Mouse (Mus musculus) intestine, postnatal 0 days (tissue): Measurements from ENCODE around the gene Pde2a. TPM values are rescaled to one million over a fixed set of nuclear protein-coding genes. Genes with fewer than 3 reads are reported as not detected.

Experiments
- ATAC-seq: fragments of 200-750 bp; cut with Nextera tagmentation; 2 replicates; pipeline ENCODE4 v1.8.0; 2017; ENCODE audit warnings: mild to moderate bottlenecking, moderate TSS enrichment, moderate library complexity
- H3K27ac ChIP-seq: fragments of 300-500 bp; sonication (generic); 2 replicates; pipeline ENCODE4 v1.5.1; 2014; ENCODE audit warnings: mild to moderate bottlenecking, low read depth, low read length, moderate library complexity
- H3K27me3 ChIP-seq: fragments of 300-500 bp; sonication (generic); replicated peaks from 2 replicates; pipeline ENCODE4 v1.6.1; 2014; ENCODE audit warnings: low read length, mixed read lengths; ENCODE audit not compliant: control insufficient read depth, insufficient read depth
- H3K36me3 ChIP-seq: fragments of 300-500 bp; sonication (generic); 2 replicates; pipeline ENCODE4 v1.6.1; 2014; ENCODE audit warnings: mild to moderate bottlenecking, moderate library complexity; ENCODE audit not compliant: control insufficient read depth, insufficient read depth
- H3K4me1 ChIP-seq: fragments of 300-500 bp; sonication (generic); replicated peaks from 2 replicates; pipeline ENCODE4 v1.6.1; 2014; ENCODE audit warnings: antibody characterized with exemption, low read length, mixed read lengths; ENCODE audit not compliant: control insufficient read depth, insufficient read depth
- H3K4me2 ChIP-seq: fragments of 300-500 bp; sonication (generic); replicated peaks from 2 replicates; pipeline ENCODE4 v1.6.1; 2014; ENCODE audit warnings: low read depth, mild to moderate bottlenecking, moderate library complexity
- H3K4me3 ChIP-seq: fragments of 300-500 bp; sonication (generic); 2 replicates; pipeline ENCODE4 v1.5.1; 2014; ENCODE audit warnings: low read depth, low read length
- H3K9ac ChIP-seq: fragments of 300-500 bp; sonication (generic); 2 replicates; pipeline ENCODE4 v1.6.1; 2014; ENCODE audit warnings: mild to moderate bottlenecking, low read depth, low read length
- H3K9me3 ChIP-seq: fragments of 300-500 bp; sonication (generic); 2 replicates; pipeline ENCODE4 v1.6.1; 2016; ENCODE audit warnings: mixed run types; ENCODE audit not compliant: control insufficient read depth
- CTCF ChIP-seq: sonication (generic); IDR thresholded peaks from 2 replicates; pipeline ENCODE4 v1.5.1; 2016; ENCODE audit warnings: low read depth, mild to moderate bottlenecking, control low read depth, antibody characterized with exemption, moderate library complexity
- WGBS: fragments of 180-500 bp; shearing (Covaris S2); extraction: QIAGEN DNeasy Blood & Tissue Kit; methylation state at CpG from one replicate; pipeline ENCODE4 v1.1.7; 2014; 5-methylcytosine and 5-hydroxymethylcytosine counted together
- polyA plus RNA-seq: library from polyadenylated mRNA; unstranded; fragments of >200 nt; fragmentation: Nextera tagmentation; extraction: Ambion mirVana; gene quantifications from 2 replicates; pipeline ENCODE4 v1.2.1, GENCODE M21; 2015

Gene Pde2a
- polyA plus RNA-seq, 1 experiment from 2014 or later: 11.1 TPM

DNA sequence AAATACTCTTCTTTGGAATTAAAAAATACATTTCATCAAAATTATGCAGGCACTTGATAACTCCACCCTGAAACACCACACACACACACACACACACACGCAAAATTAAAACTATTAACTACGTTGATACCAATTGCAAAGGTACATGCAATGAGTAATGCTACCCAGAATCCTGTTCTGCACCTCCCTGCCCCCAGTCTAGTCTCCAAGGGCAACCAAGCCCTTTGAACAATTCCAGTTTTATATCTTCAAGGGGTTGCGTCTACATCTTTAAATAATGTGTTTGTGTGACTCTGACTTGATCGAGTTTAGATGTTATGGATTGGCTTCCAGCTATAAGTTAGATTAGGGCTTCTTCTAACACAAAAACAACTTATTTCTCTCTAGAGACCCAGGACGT lies 114.0 kb downstream of the Pde2a start:
- ATAC-seq: no peak
- no peak overlapping the region for H3K27ac ChIP-seq
- no peaks in the 10 kb centered on the region for H3K4me1 ChIP-seq
- no peaks in the 10 kb centered on the region for H3K27me3 ChIP-seq
- WGBS: 63% methylated on average over 5 of the region's 5 CpGs
- no peak overlapping the region for H3K9ac ChIP-seq
- TF ChIP-seq CTCF: no peak
- no peaks in the 10 kb centered on the region for H3K9me3 ChIP-seq
- H3K4me3 ChIP-seq: no peak overlapping the region
- no peak overlapping the region for H3K4me2 ChIP-seq
- no peaks in the 10 kb centered on the region for H3K36me3 ChIP-seq

DNA sequence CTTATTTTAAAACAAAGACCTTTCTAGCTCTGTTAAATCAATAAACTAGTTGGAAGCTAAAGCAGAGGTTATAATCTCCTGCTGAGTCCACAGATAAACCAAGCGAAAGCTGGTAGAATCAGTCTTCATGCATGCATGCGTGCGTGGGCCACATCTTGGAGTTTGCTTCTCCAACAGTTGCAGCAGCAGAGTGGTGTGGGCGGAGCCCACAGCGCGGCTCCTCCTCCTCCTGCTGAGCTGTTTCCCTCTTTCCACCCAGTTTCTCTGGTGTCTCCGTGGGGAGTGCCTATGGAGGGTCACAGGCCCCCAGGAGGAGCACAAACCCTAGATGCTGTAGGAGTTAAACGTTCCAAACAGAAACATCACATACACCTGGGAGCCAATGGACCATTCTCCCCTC lies 116.0 kb downstream of the Pde2a start:
- no peak overlapping the region for H3K27ac ChIP-seq
- no peak for TF ChIP-seq CTCF
- no peak for ATAC-seq
- no peaks in the 10 kb centered on the region for H3K36me3 ChIP-seq
- WGBS: 42% methylated on average over 8 of the region's 8 CpGs
- H3K9ac ChIP-seq: no peak overlapping the region
- no peaks in the 10 kb centered on the region for H3K4me1 ChIP-seq
- 0 out of 2 replicates have a peak overlapping the region, but pooled peaks have one; percentile 13 for H3K4me2 ChIP-seq
- H3K4me3 ChIP-seq: no peak overlapping the region
- H3K9me3 ChIP-seq: no peaks in the 10 kb centered on the region
- H3K27me3 ChIP-seq: no peaks in the 10 kb centered on the region

DNA sequence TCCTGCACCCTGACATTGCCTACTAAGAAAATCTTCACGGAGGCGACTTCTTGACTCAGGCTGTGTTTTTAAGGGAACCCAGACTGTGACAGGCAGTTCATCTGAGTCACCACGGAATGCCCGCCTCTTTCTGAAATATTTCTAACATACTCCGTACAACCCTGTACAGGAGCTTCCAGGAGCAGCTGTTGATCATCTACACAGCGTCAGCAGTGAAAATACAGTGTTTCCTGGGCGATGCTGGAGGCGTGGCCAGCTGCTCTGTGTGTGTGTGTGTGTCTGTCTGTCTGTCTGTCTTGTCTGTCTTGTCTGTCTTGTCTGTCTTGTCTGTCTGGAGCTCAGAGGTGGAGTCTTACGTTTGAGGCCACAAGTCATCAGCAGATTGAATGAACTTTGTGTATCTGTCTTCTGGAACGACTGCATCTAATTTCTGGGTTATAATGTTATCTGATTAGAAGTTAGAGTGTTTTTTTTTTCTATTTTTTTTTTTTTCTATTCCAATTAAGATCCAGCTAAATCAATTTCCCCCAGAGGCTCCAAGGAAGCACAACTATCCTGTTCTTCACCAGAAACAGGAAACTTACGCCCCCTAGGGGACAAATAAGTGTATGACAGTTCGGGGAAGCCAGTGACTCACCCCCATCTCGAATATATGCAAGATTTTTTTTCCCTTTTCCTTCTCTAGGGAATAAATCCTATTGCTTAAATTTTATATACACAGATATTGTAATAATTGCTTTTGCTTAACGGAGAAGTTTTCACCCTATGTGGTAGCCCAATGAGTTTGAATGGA lies 116.8 kb downstream of the Pde2a start:
- ATAC-seq: peak; percentile 46; the same call in 1 of the 2 replicates
- no peaks in the 10 kb centered on the region for H3K9me3 ChIP-seq
- no peak overlapping the region for H3K4me3 ChIP-seq
- no peaks in the 10 kb centered on the region for H3K27me3 ChIP-seq
- no peaks in the 10 kb centered on the region for H3K36me3 ChIP-seq
- H3K9ac ChIP-seq: no peak overlapping the region
- TF ChIP-seq CTCF: peak; percentile 72
- WGBS: 33% methylated on average over 14 of the region's 14 CpGs
- H3K27ac ChIP-seq: no peak overlapping the region
- 0 out of 2 replicates have a peak overlapping the region, but pooled peaks have one; percentile 13 for H3K4me2 ChIP-seq
- H3K4me1 ChIP-seq: no peaks in the 10 kb centered on the region

DNA sequence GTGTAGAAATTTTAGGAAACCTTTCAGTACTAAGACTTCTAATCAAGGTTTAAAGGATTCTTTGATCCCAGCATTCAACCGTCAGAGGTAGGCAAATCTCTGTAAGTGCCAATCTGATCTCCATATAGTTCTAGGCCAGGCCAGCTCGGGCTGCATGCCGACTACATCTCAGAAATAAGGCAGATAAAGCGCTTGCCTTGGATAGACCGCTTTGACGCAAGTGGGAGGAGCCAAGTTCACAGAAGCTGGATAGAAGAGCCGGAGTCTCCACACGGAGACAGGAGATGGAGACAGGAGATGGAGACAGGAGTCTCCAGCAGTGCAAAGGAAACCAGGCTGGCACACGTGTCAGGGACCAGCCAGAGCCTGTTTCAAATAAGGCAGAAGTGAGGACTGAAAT lies 118.3 kb downstream of the Pde2a start:
- WGBS: 49% methylated on average over 9 of the region's 9 CpGs
- no peak for TF ChIP-seq CTCF
- Histone ChIP-seq H3K9me3 (no peaks in the 10 kb centered on the region), H3K27ac (no peak overlapping the region), H3K27me3 (no peaks in the 10 kb centered on the region), H3K36me3 (no peaks in the 10 kb centered on the region), H3K4me2 (no peak overlapping the region), H3K9ac (no peak overlapping the region), H3K4me3 (no peak overlapping the region), H3K4me1 (no peaks in the 10 kb centered on the region)
- ATAC-seq: no peak

DNA sequence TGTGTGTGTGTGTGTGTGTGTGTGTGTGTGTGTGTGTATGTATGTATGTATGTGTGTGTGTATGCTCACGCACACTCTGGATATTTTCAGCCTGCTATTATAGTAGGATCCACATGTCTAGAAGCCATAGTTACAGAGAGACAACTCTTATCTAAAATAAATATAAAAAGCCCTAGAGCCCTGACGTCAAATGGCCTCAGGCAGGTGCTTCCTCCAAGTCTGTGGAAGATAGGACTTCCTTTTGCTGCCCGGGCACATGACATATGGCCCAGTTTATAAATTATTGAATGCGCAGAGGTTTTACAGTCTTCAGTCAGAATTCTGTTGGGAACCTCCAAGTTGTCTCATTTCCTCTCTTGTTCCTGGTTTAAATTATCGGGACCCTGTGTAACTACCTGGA lies 119.2 kb downstream of the Pde2a start:
- TF ChIP-seq CTCF: no peak
- H3K4me3 ChIP-seq: no peak overlapping the region
- no peak overlapping the region for H3K9ac ChIP-seq
- 42% methylated on average over 5 of the region's 5 CpGs for WGBS
- no peaks in the 10 kb centered on the region for H3K27me3 ChIP-seq
- H3K36me3 ChIP-seq: no peaks in the 10 kb centered on the region
- peak; percentile 46; the same call in 1 of the 2 replicates for ATAC-seq
- H3K9me3 ChIP-seq: no peaks in the 10 kb centered on the region
- no peak overlapping the region for H3K4me2 ChIP-seq
- no peaks in the 10 kb centered on the region for H3K4me1 ChIP-seq
- H3K27ac ChIP-seq: no peak overlapping the region

DNA sequence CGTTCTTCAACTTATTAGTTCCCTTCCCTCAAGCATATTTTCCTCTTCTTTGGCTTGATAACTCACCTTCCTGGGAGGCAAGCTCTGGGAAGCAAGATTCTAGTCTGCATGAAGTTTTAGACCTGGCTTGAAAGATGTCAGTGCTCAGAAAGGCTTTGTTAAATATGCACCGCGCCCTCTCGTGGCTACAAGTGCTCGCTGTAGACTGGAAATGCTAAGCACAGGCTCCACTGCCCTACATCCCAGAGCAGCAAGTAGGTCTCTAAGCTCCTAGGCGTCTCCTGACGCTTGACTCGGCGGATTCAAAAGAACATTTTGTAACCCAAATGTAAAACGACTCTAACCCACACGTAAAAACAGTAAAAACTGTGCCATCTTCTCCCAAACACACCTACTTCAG lies 119.6 kb downstream of the Pde2a start:
- 4% methylated on average over 11 of the region's 11 CpGs for WGBS
- peak; percentile 57; the same call in 1 of the 2 replicates for ATAC-seq
- TF ChIP-seq CTCF: peak; percentile 87
- no peaks in the 10 kb centered on the region for H3K36me3 ChIP-seq
- 0 out of 2 replicates have a peak overlapping the region, but pooled peaks have one; percentile 9 for H3K4me2 ChIP-seq
- H3K9ac ChIP-seq: no peak overlapping the region
- no peaks in the 10 kb centered on the region for H3K27me3 ChIP-seq
- no peak overlapping the region for H3K27ac ChIP-seq
- no peak overlapping the region for H3K4me3 ChIP-seq
- H3K9me3 ChIP-seq: no peaks in the 10 kb centered on the region
- H3K4me1 ChIP-seq: no peaks in the 10 kb centered on the region
